Mouse (Mus musculus) MEL (cell line): Measurements from ENCODE around the gene Lpar5. TPM values are rescaled to one million over a fixed set of nuclear protein-coding genes. Genes with fewer than 3 reads are reported as not detected.

Experiments used
- DNase-seq: peaks from one replicate; pipeline ENCODE4 v3.0.0; 2011; ENCODE audit warnings: low read depth, low spot score
- H3K27ac ChIP-seq: 2 replicates; pipeline ENCODE4 v1.5.1; 2012; ENCODE audit warnings: low read depth, mild to moderate bottlenecking, control low read depth, low read length, moderate library complexity; ENCODE audit not compliant: control insufficient read depth
- H3K27me3 ChIP-seq, 2 experiments: fragments of 150-350 bp in 1 of 2; sonication (generic) in 1 of 2; 2 replicates each; pipeline ENCODE4 v1.6.1; 2012; ENCODE audit warnings: low read length in 2 of 2, mild to moderate bottlenecking in 2 of 2, improper control_type of control experiment in 1 of 2, moderate library complexity in 1 of 2; ENCODE audit not compliant: insufficient read depth in 2 of 2, control insufficient read depth in 1 of 2
- H3K36me3 ChIP-seq, 2 experiments: 2 replicates each; pipeline ENCODE4 v1.6.1; 2012 to 2014; ENCODE audit warnings: low read length in 2 of 2, improper control_type of control experiment in 1 of 2, inconsistent platforms in 1 of 2, mild to moderate bottlenecking in 1 of 2; ENCODE audit not compliant: insufficient read depth in 2 of 2, control insufficient read depth in 1 of 2
- H3K4me1 ChIP-seq, 2 experiments: fragments of 150-350 bp in 1 of 2; sonication (generic) in 1 of 2; 2 replicates each; pipeline ENCODE4 v1.6.1; 2012; ENCODE audit warnings: low read length in 2 of 2, improper control_type of control experiment in 1 of 2, mild to moderate bottlenecking in 1 of 2; ENCODE audit not compliant: insufficient read depth in 2 of 2, control insufficient read depth in 1 of 2
- H3K4me3 ChIP-seq, 2 experiments: fragments of 150-350 bp in 1 of 2; sonication (generic) in 1 of 2; 2 replicates each; pipeline ENCODE4 v1.5.1; 2012; ENCODE audit warnings: low read depth in 2 of 2, low read length in 2 of 2, mild to moderate bottlenecking in 2 of 2, moderate library complexity in 2 of 2, control low read depth in 1 of 2, improper control_type of control experiment in 1 of 2; ENCODE audit not compliant: control insufficient read depth in 1 of 2, insufficient read depth in 1 of 2
- H3K79me2 ChIP-seq: 2 replicates; pipeline ENCODE4 v1.6.1; 2012; ENCODE audit warnings: mild to moderate bottlenecking, low read length, moderate library complexity; ENCODE audit not compliant: control insufficient read depth, poor library complexity, insufficient read depth
- H3K9ac ChIP-seq: 2 replicates; pipeline ENCODE4 v1.6.1; 2012; ENCODE audit warnings: low read depth, mild to moderate bottlenecking, control low read depth, low read length, moderate library complexity; ENCODE audit not compliant: control insufficient read depth, poor library complexity, severe bottlenecking
- H3K9me3 ChIP-seq: fragments of 150-350 bp; sonication (generic); replicated peaks from 2 replicates; pipeline ENCODE4 v1.6.1; 2012; ENCODE audit warnings: mild to moderate bottlenecking, low read length, improper control_type of control experiment, moderate library complexity; ENCODE audit not compliant: insufficient read depth
- BHLHE40 ChIP-seq: IDR thresholded peaks from 2 replicates; pipeline ENCODE4 v1.6.1; 2012; ENCODE audit warnings: low read depth, mild to moderate bottlenecking, inconsistent platforms, low read length, improper control_type of control experiment, borderline replicate concordance
- CHD1 ChIP-seq: IDR thresholded peaks from 2 replicates; pipeline ENCODE4 v1.6.1; 2012; ENCODE audit warnings: low read depth, mild to moderate bottlenecking, inconsistent platforms, low read length, improper control_type of control experiment
- CHD2 ChIP-seq: IDR thresholded peaks from 2 replicates; pipeline ENCODE4 v1.6.1; 2011; ENCODE audit warnings: low read length, improper control_type of control experiment
- CTCF ChIP-seq, 3 experiments: IDR thresholded peaks in 2 of 3; conservative IDR thresholded peaks in 1 of 3; 2 replicates each; pipeline ENCODE4 v1.5.1; 2011 to 2012; ENCODE audit warnings: low read length in 3 of 3, low read depth in 2 of 3, mild to moderate bottlenecking in 2 of 3, improper control_type of control experiment in 1 of 3, inconsistent platforms in 1 of 3, mixed read lengths in 1 of 3, moderate library complexity in 1 of 3; ENCODE audit not compliant: control insufficient read depth in 1 of 3, insufficient read depth in 1 of 3, poor library complexity in 1 of 3, severe bottlenecking in 1 of 3
- E2F4 ChIP-seq: IDR thresholded peaks from 2 replicates; pipeline ENCODE4 v1.6.1; 2011; ENCODE audit warnings: low read depth, low read length, improper control_type of control experiment, borderline replicate concordance
- ELF1 ChIP-seq: IDR thresholded peaks from 2 replicates; pipeline ENCODE4 v1.6.1; 2014; ENCODE audit warnings: low read depth, mild to moderate bottlenecking, inconsistent platforms, low read length, improper control_type of control experiment, moderate library complexity
- EP300 ChIP-seq, 2 experiments: IDR thresholded peaks; 2 replicates each; pipeline ENCODE4 v1.6.1; 2011; ENCODE audit warnings: improper control_type of control experiment in 2 of 2, low read length in 2 of 2, low read depth in 1 of 2, mild to moderate bottlenecking in 1 of 2
- ETS1 ChIP-seq: IDR thresholded peaks from 2 replicates; pipeline ENCODE4 v1.6.1; 2012; ENCODE audit warnings: low read depth, mild to moderate bottlenecking, inconsistent platforms, low read length, improper control_type of control experiment, moderate library complexity
- GABPA ChIP-seq: IDR thresholded peaks from 2 replicates; pipeline ENCODE4 v1.6.1; 2012; ENCODE audit warnings: low read depth, mild to moderate bottlenecking, inconsistent platforms, low read length, improper control_type of control experiment, moderate library complexity
- GATA1 ChIP-seq: IDR thresholded peaks from 2 replicates; pipeline ENCODE4 v1.6.1; 2011; ENCODE audit warnings: low read depth, low read length, improper control_type of control experiment
- HCFC1 ChIP-seq: IDR thresholded peaks from 2 replicates; pipeline ENCODE4 v1.6.1; 2012; ENCODE audit warnings: low read depth, mild to moderate bottlenecking, inconsistent platforms, low read length, improper control_type of control experiment, moderate library complexity
- JUND ChIP-seq: IDR thresholded peaks from 2 replicates; pipeline ENCODE4 v1.6.1; 2011; ENCODE audit warnings: low read depth, mild to moderate bottlenecking, improper control_type of control experiment, low read length
- KAT2A ChIP-seq: conservative IDR thresholded peaks from 2 replicates; pipeline ENCODE4 v1.6.1; 2012; ENCODE audit warnings: low read depth, low read length, improper control_type of control experiment, inconsistent platforms
- MAX ChIP-seq: IDR thresholded peaks from 2 replicates; pipeline ENCODE4 v1.6.1; 2011; ENCODE audit warnings: low read length, improper control_type of control experiment
- MAZ ChIP-seq: IDR thresholded peaks from 2 replicates; pipeline ENCODE4 v1.6.1; 2012; ENCODE audit warnings: low read depth, mild to moderate bottlenecking, inconsistent platforms, low read length, improper control_type of control experiment
- MEF2A ChIP-seq: IDR thresholded peaks from 2 replicates; pipeline ENCODE4 v1.6.1; 2014; ENCODE audit warnings: low read depth, mild to moderate bottlenecking, inconsistent platforms, low read length, improper control_type of control experiment; ENCODE audit not compliant: poor library complexity, insufficient replicate concordance, severe bottlenecking; ENCODE audit errors: extremely low read depth
- MXI1 ChIP-seq: IDR thresholded peaks from 2 replicates; pipeline ENCODE4 v1.6.1; 2011; ENCODE audit warnings: mild to moderate bottlenecking, low read depth, low read length, improper control_type of control experiment
- MYB ChIP-seq: IDR thresholded peaks from 2 replicates; pipeline ENCODE4 v1.6.1; 2011; ENCODE audit warnings: mild to moderate bottlenecking, low read depth, low read length, improper control_type of control experiment
- MYC ChIP-seq: IDR thresholded peaks from 2 replicates; pipeline ENCODE4 v1.6.1; 2011; ENCODE audit warnings: low read depth, mild to moderate bottlenecking, low read length, improper control_type of control experiment, moderate library complexity
- NELFE ChIP-seq: IDR thresholded peaks from 2 replicates; pipeline ENCODE4 v1.6.1; 2011; ENCODE audit warnings: low read depth, low read length, improper control_type of control experiment
- NRF1 ChIP-seq: IDR thresholded peaks from 2 replicates; pipeline ENCODE4 v1.6.1; 2014; ENCODE audit warnings: low read depth, mild to moderate bottlenecking, inconsistent platforms, low read length, improper control_type of control experiment, moderate library complexity; ENCODE audit not compliant: poor library complexity, insufficient read depth, severe bottlenecking
- POLR2A ChIP-seq, 2 experiments: IDR thresholded peaks; 2 replicates each; pipeline ENCODE4 v1.6.1; 2011 to 2012; ENCODE audit warnings: low read length in 2 of 2, mild to moderate bottlenecking in 2 of 2, control low read depth in 1 of 2, improper control_type of control experiment in 1 of 2, low read depth in 1 of 2, moderate library complexity in 1 of 2; ENCODE audit not compliant: control insufficient read depth in 1 of 2, insufficient read depth in 1 of 2, poor library complexity in 1 of 2
- POLR2AphosphoS2 ChIP-seq: IDR thresholded peaks from 2 replicates; pipeline ENCODE4 v1.6.1; 2011; ENCODE audit warnings: low read length, improper control_type of control experiment
- POLR2AphosphoS5 ChIP-seq: IDR thresholded peaks from 2 replicates; pipeline ENCODE4 v1.6.1; 2012; ENCODE audit warnings: low read depth, borderline replicate concordance, mild to moderate bottlenecking, inconsistent platforms, low read length, moderate library complexity, mixed read lengths
- RCOR1 ChIP-seq: IDR thresholded peaks from 2 replicates; pipeline ENCODE4 v1.6.1; 2012; ENCODE audit warnings: low read depth, mild to moderate bottlenecking, inconsistent platforms, low read length, improper control_type of control experiment
- SIN3A ChIP-seq: IDR thresholded peaks from 2 replicates; pipeline ENCODE4 v1.6.1; 2012; ENCODE audit warnings: low read length, improper control_type of control experiment, inconsistent platforms
- SMC3 ChIP-seq: IDR thresholded peaks from 2 replicates; pipeline ENCODE4 v1.6.1; 2011; ENCODE audit warnings: low read depth, low read length, improper control_type of control experiment
- TBP ChIP-seq: IDR thresholded peaks from 2 replicates; pipeline ENCODE4 v1.8.0; 2011; ENCODE audit warnings: low read depth, low read length, improper control_type of control experiment
- TCF12 ChIP-seq: IDR thresholded peaks from 2 replicates; pipeline ENCODE4 v1.6.1; 2014; ENCODE audit warnings: low read depth, mild to moderate bottlenecking, inconsistent platforms, low read length, improper control_type of control experiment, moderate library complexity
- UBTF ChIP-seq: IDR thresholded peaks from 2 replicates; pipeline ENCODE4 v1.6.1; 2012; ENCODE audit warnings: low read depth, mild to moderate bottlenecking, inconsistent platforms, low read length, improper control_type of control experiment, moderate library complexity, borderline replicate concordance; ENCODE audit not compliant: insufficient read depth
- USF1 ChIP-seq: IDR thresholded peaks from 2 replicates; pipeline ENCODE4 v1.6.1; 2014; ENCODE audit warnings: low read depth, mild to moderate bottlenecking, inconsistent platforms, low read length, improper control_type of control experiment, moderate library complexity
- USF2 ChIP-seq, 2 experiments: IDR thresholded peaks; 2 replicates each; pipeline ENCODE4 v1.6.1; 2011 to 2012; ENCODE audit warnings: improper control_type of control experiment in 2 of 2, low read length in 2 of 2, borderline replicate concordance in 1 of 2, inconsistent platforms in 1 of 2, low read depth in 1 of 2, mild to moderate bottlenecking in 1 of 2; ENCODE audit not compliant: insufficient read depth in 1 of 2
- ZC3H11A ChIP-seq: IDR thresholded peaks from 2 replicates; pipeline ENCODE4 v1.6.1; 2012; ENCODE audit warnings: low read depth, mild to moderate bottlenecking, inconsistent platforms, low read length, improper control_type of control experiment
- ZKSCAN1 ChIP-seq: IDR thresholded peaks from 2 replicates; pipeline ENCODE4 v1.6.1; 2012; ENCODE audit warnings: low read depth, mild to moderate bottlenecking, inconsistent platforms, low read length, improper control_type of control experiment, moderate library complexity
- ZMIZ1 ChIP-seq: IDR thresholded peaks from 2 replicates; pipeline ENCODE4 v1.6.1; 2012; ENCODE audit warnings: low read depth, mild to moderate bottlenecking, inconsistent platforms, low read length, improper control_type of control experiment, moderate library complexity
- ZNF384 ChIP-seq: IDR thresholded peaks from 2 replicates; pipeline ENCODE4 v1.6.1; 2012; ENCODE audit warnings: low read depth, mild to moderate bottlenecking, inconsistent platforms, low read length, improper control_type of control experiment
- polyA plus RNA-seq, 2 experiments: library from polyadenylated mRNA; stranded (reverse) in 1 of 2; unstranded in 1 of 2; fragments of >175 nt in 1 of 2; fragments of >200 nt in 1 of 2; gene quantifications; 2 replicates each; pipeline versions ENCODE4 v1.2.1 to v1.2.4; 2012; ENCODE audit warnings: low replicate concordance in 2 of 2, low read depth in 1 of 2; ENCODE audit not compliant: insufficient read length in 2 of 2, insufficient read depth in 1 of 2, missing spikeins in 1 of 2
- total RNA-seq: library from RNA; depleted of rRNA; stranded (reverse); fragments of 300-350 nt; gene quantifications from 2 replicates; pipeline ENCODE4 v1.2.3, GENCODE M21; 2012

Gene Lpar5
- total and polyA plus RNA-seq, 3 experiments: 2.8 to 16.2 TPM; not detected in 1

DNA sequence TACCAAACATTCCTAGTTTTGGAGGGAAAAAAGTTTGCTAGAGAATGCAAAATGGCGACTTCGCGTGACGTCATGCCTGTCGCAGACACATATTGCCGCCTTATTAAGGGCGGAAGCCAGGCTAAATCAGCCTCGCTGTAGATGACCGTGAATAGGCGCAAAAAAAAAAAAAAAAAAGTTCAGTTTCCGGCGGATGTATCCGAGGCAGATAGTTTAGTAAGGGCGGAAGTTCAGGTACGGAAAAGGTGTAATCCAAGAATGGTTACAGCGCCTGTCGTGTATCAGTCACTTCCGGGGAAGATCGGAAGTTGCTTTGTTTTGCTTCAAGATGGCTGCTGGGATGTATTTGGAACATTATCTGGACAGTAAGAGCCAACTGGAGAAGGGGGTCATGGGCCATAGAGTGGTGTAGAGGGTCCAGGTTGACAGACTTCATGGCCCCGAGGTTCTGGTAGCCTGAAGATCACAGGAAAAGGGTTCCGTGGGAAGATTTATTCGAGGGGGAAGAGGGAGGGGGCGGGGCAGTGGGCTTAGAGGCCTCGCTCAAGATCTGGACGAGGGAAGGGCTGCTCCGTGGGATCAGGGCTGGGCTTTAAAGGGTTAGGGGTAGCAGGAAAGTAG lies 28.1 kb upstream of the Lpar5 start, which contains the start of gene Ing4:
Gene Ing4 (plus strand): TSS at position 228 of the 621 bp plus-strand sequence.
- H3K36me3 ChIP-seq: peaks cover 0 to 22% of the 10 kb centered on the region in 2 experiments; a peak in 3 of 4 replicates
- peak within 1 kb of the TSS; percentile 81 to 86 for H3K4me3 ChIP-seq
- H3K27me3 ChIP-seq: no peaks in the 10 kb centered on the region
- H3K27ac ChIP-seq: peak within 1 kb of the TSS; percentile 88
- peaks cover 5% of the 10 kb centered on the region; the same call in 1 of the 2 replicates for H3K79me2 ChIP-seq
- H3K9ac ChIP-seq: peak within 1 kb of the TSS; percentile 80
- no peaks in the 10 kb centered on the region for H3K9me3 ChIP-seq
- peaks cover 13 to 18% of the 10 kb centered on the region in 2 experiments for H3K4me1 ChIP-seq
- DNase-seq: peak; percentile 99
- TF ChIP-seq MYC (peak; percentile 86), KAT2A (peak; percentile 96), NRF1 (peak; percentile 35; the same call in 1 of the 2 replicates), EP300 (IDR thresholded peaks at IDR 0.05; ENCODE audit: low read depth in 1 of 2, low read length in 2 of 2) (no peak), GABPA (no peak; the same call in 1 of the 2 replicates), UBTF (no peak), TCF12 (no peak), CHD1 (no peak), POLR2A (IDR thresholded peaks at IDR 0.05; ENCODE audit: control insufficient read depth in 1 of 2, insufficient read depth in 1 of 2, low read depth in 1 of 2, low read length in 2 of 2, poor library complexity in 1 of 2) (peak; percentile 36 to 45; a peak in 2 of 4 replicates), SMC3 (no peak), NELFE (no peak; the same call in 1 of the 2 replicates), ZC3H11A (no peak), ZKSCAN1 (no peak; the same call in 1 of the 2 replicates), SIN3A (peak; percentile 99), MYB (no peak), ETS1 (peak; percentile 80), BHLHE40 (no peak), USF1 (no peak), MAZ (no peak; the same call in 1 of the 2 replicates), GATA1 (0 out of 2 replicates have a peak, but pooled peaks have one; percentile 10), RCOR1 (no peak), MEF2A (no peak), CHD2 (no peak), USF2 (IDR thresholded peaks at IDR 0.05; ENCODE audit: borderline replicate concordance in 1 of 2, insufficient read depth in 1 of 2, low read depth in 1 of 2, low read length in 2 of 2) (no peak), TBP (peak; percentile 83), MXI1 (no peak), MAX (peak; percentile 92), ZMIZ1 (no peak), POLR2AphosphoS2 (peak; percentile 87; the same call in 1 of the 2 replicates), POLR2AphosphoS5 (no peak), ZNF384 (peak; percentile 100), E2F4 (peak; percentile 96), HCFC1 (peak; percentile 98), ELF1 (peak; percentile 100), CTCF (IDR thresholded peaks at IDR 0.05 in 2 of 3, conservative IDR thresholded peaks at IDR 0.05 in 1 of 3; ENCODE audit: control insufficient read depth in 1 of 3, insufficient read depth in 1 of 3, low read depth in 2 of 3, low read length in 3 of 3, poor library complexity in 1 of 3, severe bottlenecking in 1 of 3) (no peak), JUND (no peak)
